Mouse (Mus musculus): ENCODE results near the gene Rab11a.
"Not testable (repeated sequence)": the region's sequence is repeated elsewhere in the genome, so short reads cannot be mapped to it uniquely, and the experiment has no call there.

The Rab11a gene

GRCm38 (mm10) chr9:64691176-64691575, 46.4 kb downstream of the Rab11a start:
- DNase-seq: peak; percentile 59

GRCm38 (mm10) chr9:64690771-64691170, 46.8 kb downstream of the Rab11a start:
- no peak for DNase-seq

GRCm38 (mm10) chr9:64688015-64688394, 49.6 kb downstream of the Rab11a start:
- DNase-seq: no peak

GRCm38 (mm10) chr9:64687122-64688014, 50.2 kb downstream of the Rab11a start:
- no peak for DNase-seq

- DNase-seq: not testable (repeated sequence)
Observed at GRCm38 (mm10) chr9:64671341-64672319, 65.9 kb downstream of the Rab11a start.

- no peak for DNase-seq
Observed at GRCm38 (mm10) chr9:64668001-64668400, 69.6 kb downstream of the Rab11a start.

GRCm38 (mm10) chr9:64667513-64667912, 70.0 kb downstream of the Rab11a start:
- DNase-seq: no peak

GRCm38 (mm10) chr9:64666549-64666948, 71.0 kb downstream of the Rab11a start:
- DNase-seq: no peak
